Mouse (Mus musculus): Measurements from ENCODE around the gene Nipbl.

Gene Nipbl

GRCm38 (mm10) chr15:8416500-8417138 lies 27.6 kb downstream of the Nipbl start:
- no peak for DNase-seq

GRCm38 (mm10) chr15:8413356-8413755 lies 30.9 kb downstream of the Nipbl start:
- DNase-seq, result no peak

- DNase-seq, result no peak
Observed at GRCm38 (mm10) chr15:8411873-8412272, 32.4 kb downstream of the Nipbl start.

GRCm38 (mm10) chr15:8411168-8411837 lies 33.0 kb downstream of the Nipbl start:
- no peak for DNase-seq

GRCm38 (mm10) chr15:8407082-8407481 lies 37.2 kb downstream of the Nipbl start:
- no peak for DNase-seq

- no peak for DNase-seq
Observed at GRCm38 (mm10) chr15:8406219-8406618, 38.0 kb downstream of the Nipbl start.

GRCm38 (mm10) chr15:8402591-8402990 lies 41.7 kb downstream of the Nipbl start:
- DNase-seq, result no peak

- no peak for DNase-seq
Observed at GRCm38 (mm10) chr15:8401536-8401935, 42.7 kb downstream of the Nipbl start.

- DNase-seq, result no peak
Observed at GRCm38 (mm10) chr15:8391764-8392163, 52.5 kb downstream of the Nipbl start.

GRCm38 (mm10) chr15:8382213-8382612 lies 62.0 kb downstream of the Nipbl start:
- peak; percentile 69 for DNase-seq

- no peak for DNase-seq
Observed at GRCm38 (mm10) chr15:8375657-8376056, 68.6 kb downstream of the Nipbl start.

- DNase-seq, result no peak
Observed at GRCm38 (mm10) chr15:8374724-8375123, 69.5 kb downstream of the Nipbl start.

GRCm38 (mm10) chr15:8347104-8347773 lies 97.0 kb downstream of the Nipbl start:
- DNase-seq, result no peak

GRCm38 (mm10) chr15:8340596-8340995 lies 103.7 kb downstream of the Nipbl start:
- DNase-seq, result no peak

- DNase-seq, result no peak
Observed at GRCm38 (mm10) chr15:8331547-8331946, 112.7 kb downstream of the Nipbl start.

GRCm38 (mm10) chr15:8325629-8326028 lies 118.6 kb downstream of the Nipbl start:
- no peak for DNase-seq

- no peak for DNase-seq
Observed at GRCm38 (mm10) chr15:8324833-8325232, 119.4 kb downstream of the Nipbl start.

- no peak for DNase-seq
Observed at GRCm38 (mm10) chr15:8324061-8324460, 120.2 kb downstream of the Nipbl start.

- peak; percentile 59 for DNase-seq
Observed at GRCm38 (mm10) chr15:8321491-8321890, 122.8 kb downstream of the Nipbl start.

- no peak for DNase-seq
Observed at GRCm38 (mm10) chr15:8319191-8319590, 125.1 kb downstream of the Nipbl start.

- DNase-seq, result no peak
Observed at GRCm38 (mm10) chr15:8317381-8317780, 126.9 kb downstream of the Nipbl start.

GRCm38 (mm10) chr15:8305474-8305873 lies 138.8 kb downstream of the Nipbl start:
- DNase-seq, result no peak

- no peak for DNase-seq
Observed at GRCm38 (mm10) chr15:8302944-8303343, 141.3 kb downstream of the Nipbl start.

- no peak for DNase-seq
Observed at GRCm38 (mm10) chr15:8294150-8294549, 150.1 kb downstream of the Nipbl start.

All from lung, postnatal 10 days (tissue).